Mouse (Mus musculus): ENCODE measurements around the gene Zc3h10. TPM values are rescaled to one million over a fixed set of nuclear protein-coding genes. Genes with fewer than 3 reads are reported as not detected.

The Zc3h10 gene
- 10 to 100 TPM; 14.8 to 21.0 TPM for polyA plus RNA-seq (2017; shearing (Covaris generic))

GRCm38 (mm10) chr10:128547361-128548032 lies at the start of gene Zc3h10:
Gene Zc3h10 (minus strand): TSS chr10:128547774.

GRCm38 (mm10) chr10:128589464-128590192 lies 42.1 kb upstream of the Zc3h10 start, which contains the start of gene Erbb3:
Gene Erbb3 (minus strand): TSS chr10:128589652.

DNA sequence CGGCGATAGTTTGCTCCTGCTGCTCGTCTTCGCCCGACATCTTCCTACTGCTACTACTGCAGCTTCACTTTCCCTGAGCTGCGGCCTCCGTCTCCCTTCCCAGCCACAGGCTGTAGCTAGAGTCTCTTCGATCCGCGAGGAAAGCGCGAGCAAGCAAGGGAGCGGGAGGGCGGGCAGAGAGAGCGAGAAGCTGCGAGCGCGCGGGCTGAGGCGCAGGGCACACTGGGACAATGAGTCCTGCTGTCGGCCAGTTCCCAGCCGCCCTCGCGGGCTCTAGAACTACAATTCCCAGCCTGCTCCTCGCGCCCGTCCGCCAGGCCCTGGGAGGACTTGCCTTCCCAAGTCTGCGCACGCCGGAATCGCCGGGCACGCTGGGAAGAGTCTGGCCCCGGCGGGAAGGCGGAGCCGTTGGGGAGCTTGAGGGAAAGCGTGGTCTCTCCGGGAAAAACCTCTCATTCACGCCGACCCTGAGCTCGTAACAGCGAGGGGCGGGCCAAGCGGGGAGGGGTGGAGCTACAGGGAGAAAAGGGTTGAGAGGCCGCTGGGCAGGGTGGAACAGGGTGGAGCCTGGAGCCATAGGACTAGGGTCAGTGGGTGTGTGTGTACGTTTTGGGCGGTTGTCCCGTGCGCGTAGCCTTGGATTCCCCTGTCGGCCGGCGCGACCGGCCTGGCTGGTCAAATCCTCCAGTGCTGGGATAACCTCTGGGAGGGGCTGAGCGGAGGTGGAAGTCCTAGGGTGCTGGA lies 18.4 kb upstream of the Zc3h10 start, which contains the start of gene Pa2g4:
Gene Pa2g4 (minus strand): TSS at position 200 of the 744 bp plus-strand sequence.

GRCm38 (mm10) chr10:128548947-128549681 lies 1.5 kb upstream of the Zc3h10 start, which contains the start of gene Rpl41:
Gene Rpl41 (minus strand): TSS chr10:128549305.

GRCm38 (mm10) chr10:128525671-128526308 lies 21.8 kb downstream of the Zc3h10 start, which contains the start of gene Esyt1:
Gene Esyt1 (minus strand): TSS chr10:128525871.

GRCm38 (mm10) chr10:128498590-128498989 lies 49.0 kb downstream of the Zc3h10 start, which contains the start of gene Myl6b:
Gene Myl6b (minus strand): TSS chr10:128498685.

DNA sequence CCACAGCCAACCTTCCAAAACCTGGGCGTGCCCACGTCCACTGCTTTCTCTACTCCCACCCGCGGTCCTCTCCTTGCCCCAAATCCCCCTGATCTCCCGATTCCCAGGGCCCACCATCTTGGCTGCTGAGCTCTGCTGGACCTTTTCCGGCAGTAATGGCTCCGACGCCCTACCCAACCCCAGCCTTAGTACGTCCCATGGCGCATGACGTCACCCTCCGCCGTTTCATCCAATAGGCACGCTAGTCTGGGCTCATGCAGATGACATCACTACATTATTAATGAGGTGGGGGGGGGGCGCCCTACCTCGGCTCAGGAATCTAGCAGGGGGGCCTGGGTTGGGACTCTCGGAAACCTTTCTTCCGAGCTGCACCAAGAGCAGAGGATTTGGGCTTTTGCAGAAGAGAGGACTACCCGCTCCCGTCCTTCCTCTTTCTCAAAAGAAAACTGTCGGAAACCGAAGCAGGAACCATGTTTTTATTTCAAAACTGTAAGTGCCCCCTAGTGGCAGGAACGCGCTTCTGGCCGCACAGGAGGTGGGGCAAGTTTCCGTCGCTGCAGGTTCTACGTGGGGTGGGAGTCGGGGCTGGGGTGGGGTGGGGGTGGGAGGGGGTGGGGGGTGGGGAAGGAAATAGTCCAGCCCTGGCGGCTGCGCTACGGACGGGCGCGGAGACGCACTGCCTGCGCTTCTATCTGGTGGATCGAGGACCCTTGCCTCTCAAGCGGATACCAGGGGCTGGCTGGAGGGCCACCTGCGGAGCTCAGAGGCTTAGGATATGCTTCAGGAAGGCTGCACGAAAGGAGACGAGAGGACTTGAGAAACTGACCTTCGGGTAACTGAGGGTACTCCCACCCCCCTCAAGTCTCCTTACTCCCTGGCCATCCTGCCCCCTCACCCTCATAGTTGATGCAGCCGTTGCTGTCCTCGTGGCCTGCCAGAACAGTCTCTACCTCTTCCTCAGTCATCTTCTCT lies 53.6 kb downstream of the Zc3h10 start, which contains the start of gene Myl6:
Gene Myl6 (minus strand): TSS at position 451 of the 972 bp plus-strand sequence.

Other genes starting within 250 kb of the Zc3h10 start
- gene Il23a, start 249.0 kb downstream of the Zc3h10 start, polyA plus RNA-seq (2017; shearing (Covaris generic)) = under 1 TPM in 1 of 2 experiments, not detected in 1; 0.14 TPM
- 10 to 100 TPM; 32.7 to 39.5 TPM for gene Pan2, start 244.4 kb downstream of the Zc3h10 start, polyA plus RNA-seq (2017; shearing (Covaris generic))
- gene Cnpy2, start 225.3 kb downstream of the Zc3h10 start, polyA plus RNA-seq (2017; shearing (Covaris generic)) = 100 to 1,000 TPM in 1 of 2 experiments, 10 to 100 TPM in 1; 96.0 to 137 TPM
- 100 to 1,000 TPM; 162 to 168 TPM for gene Cs, start 210.0 kb downstream of the Zc3h10 start, polyA plus RNA-seq (2017; shearing (Covaris generic))
- gene Coq10a, start 178.8 kb downstream of the Zc3h10 start, polyA plus RNA-seq (2017; shearing (Covaris generic)) = 10 to 100 TPM; 34.4 to 35.4 TPM
- 1 to 10 TPM; 8.2 to 9.5 TPM for gene Ankrd52, start 170.7 kb downstream of the Zc3h10 start, polyA plus RNA-seq (2017; shearing (Covaris generic))
- under 1 TPM; 0.24 to 0.72 TPM for gene Slc39a5, start 146.5 kb downstream of the Zc3h10 start, polyA plus RNA-seq (2017; shearing (Covaris generic))
- 100 to 1,000 TPM; 109 to 121 TPM for gene Nabp2, start 136.3 kb downstream of the Zc3h10 start, polyA plus RNA-seq (2017; shearing (Covaris generic))
- 10 to 100 TPM; 28.9 to 37.8 TPM for gene Rnf41, start 136.1 kb downstream of the Zc3h10 start, polyA plus RNA-seq (2017; shearing (Covaris generic))
- gene Smarcc2, start 88.5 kb downstream of the Zc3h10 start, polyA plus RNA-seq (2017; shearing (Covaris generic)) = 100 to 1,000 TPM in 1 of 2 experiments, 10 to 100 TPM in 1; 97.3 to 105 TPM
- 1,000 to 10,000 TPM; 1,605 to 1,940 TPM for gene Myl6, start 53.6 kb downstream of the Zc3h10 start, polyA plus RNA-seq (2017; shearing (Covaris generic))
- gene Myl6b, start 49.1 kb downstream of the Zc3h10 start, polyA plus RNA-seq (2017; shearing (Covaris generic)) = 1 to 10 TPM; 2.8 to 4.1 TPM
- gene Esyt1, start 21.9 kb downstream of the Zc3h10 start, polyA plus RNA-seq (2017; shearing (Covaris generic)) = 100 to 1,000 TPM; 152 to 259 TPM
- gene Rpl41, start 1.5 kb upstream of the Zc3h10 start, polyA plus RNA-seq (2017; shearing (Covaris generic)) = 1,000 to 10,000 TPM; 2,295 to 3,397 TPM
- 10 to 100 TPM; 32.7 to 42.9 TPM for gene Pa2g4, start 18.2 kb upstream of the Zc3h10 start, polyA plus RNA-seq (2017; shearing (Covaris generic))
- gene Erbb3, start 41.9 kb upstream of the Zc3h10 start, polyA plus RNA-seq (2017; shearing (Covaris generic)) = 10 to 100 TPM in 1 of 2 experiments, 1 to 10 TPM in 1; 2.0 to 15.0 TPM
- gene Rps26, start 79.0 kb upstream of the Zc3h10 start, polyA plus RNA-seq (2017; shearing (Covaris generic)) = 1,000 to 10,000 TPM in 1 of 2 experiments, 100 to 1,000 TPM in 1; 586 to 1,014 TPM
- 10 to 100 TPM; 77.6 to 81.2 TPM for gene Ikzf4, start 98.2 kb upstream of the Zc3h10 start, polyA plus RNA-seq (2017; shearing (Covaris generic))
- 10 to 100 TPM; 45.6 to 47.3 TPM for gene Suox, start 126.3 kb upstream of the Zc3h10 start, polyA plus RNA-seq (2017; shearing (Covaris generic))
- gene Rab5b, start 148.5 kb upstream of the Zc3h10 start, polyA plus RNA-seq (2017; shearing (Covaris generic)) = 10 to 100 TPM; 36.9 to 40.5 TPM
- 1 to 10 TPM; 3.4 to 6.2 TPM for gene Pmel, start 156.4 kb upstream of the Zc3h10 start, polyA plus RNA-seq (2017; shearing (Covaris generic))
- 10 to 100 TPM; 42.5 to 47.5 TPM for gene Cdk2, start 157.3 kb upstream of the Zc3h10 start, polyA plus RNA-seq (2017; shearing (Covaris generic))
- 100 to 1,000 TPM; 586 to 621 TPM for gene Dgka, start 197.1 kb upstream of the Zc3h10 start, polyA plus RNA-seq (2017; shearing (Covaris generic))
- gene Pym1, start 200.1 kb upstream of the Zc3h10 start, polyA plus RNA-seq (2017; shearing (Covaris generic)) = 10 to 100 TPM; 40.9 to 52.5 TPM
- under 1 TPM; 0.43 to 0.45 TPM for gene Mmp19, start 243.1 kb upstream of the Zc3h10 start, polyA plus RNA-seq (2017; shearing (Covaris generic))

Data from activated CD4-positive, CD25-positive, alpha-beta regulatory T cell (primary cell).